Mouse (Mus musculus): ENCODE measurements at regions not wholly inside any gene's neighbourhood (a gene's known extent, or its start where the extent isn't known, plus 50 kb on each side); places are given as distances from the start of the nearest gene placed in this dataset.

GRCm38 (mm10) chr4:33663616-33664473 lies 260.5 kb upstream of the Cnr1 start:
- TF ChIP-seq TAL1 (IDR thresholded peaks at IDR 0.05; ENCODE audit: low read length): no peak
- no peak for TF ChIP-seq GATA1 (IDR thresholded peaks at IDR 0.05; ENCODE audit: low read length)
